Mouse (Mus musculus) right cerebral cortex, adult 18-20 months (tissue): ENCODE results near the gene Pcdh15.
A peak's percentile ranks its signal among the peaks of the same experiment; 100 is the strongest.

ENCODE experiments used
- DNase-seq: peaks from one replicate; pipeline ENCODE4 v3.0.0; 2022; ENCODE audit warnings: mixed read lengths

The Pcdh15 gene

GRCm38 (mm10) chr10:73098966-73099845, at the start of gene Pcdh15:
Pcdh15 (plus strand) TSS chr10:73099342.
- peak; percentile 52 for DNase-seq

- DNase-seq: no peak
Measured at GRCm38 (mm10) chr10:73052074-73052473, 47.1 kb upstream of the Pcdh15 start.

GRCm38 (mm10) chr10:73059726-73060230, 39.4 kb upstream of the Pcdh15 start:
- DNase-seq: no peak

- DNase-seq: no peak
Measured at GRCm38 (mm10) chr10:73086703-73087102, 12.4 kb upstream of the Pcdh15 start.

- DNase-seq: peak; percentile 81
Measured at GRCm38 (mm10) chr10:73096531-73097135, 2.5 kb upstream of the Pcdh15 start.

- peak; percentile 54 for DNase-seq
Measured at GRCm38 (mm10) chr10:73097176-73097575, 2.0 kb upstream of the Pcdh15 start.

GRCm38 (mm10) chr10:73097979-73098378, 1.2 kb upstream of the Pcdh15 start:
- peak; percentile 83 for DNase-seq

- peak; percentile 41 for DNase-seq
Measured at GRCm38 (mm10) chr10:73099846-73100241, 702 bp downstream of the Pcdh15 start.

- DNase-seq: peak; percentile 33
Measured at GRCm38 (mm10) chr10:73103383-73103994, 4.3 kb downstream of the Pcdh15 start.

GRCm38 (mm10) chr10:73105893-73106292, 6.8 kb downstream of the Pcdh15 start:
- no peak for DNase-seq

GRCm38 (mm10) chr10:73137985-73138384, 38.8 kb downstream of the Pcdh15 start:
- DNase-seq: no peak

- DNase-seq: no peak
Measured at GRCm38 (mm10) chr10:73147543-73147942, 48.4 kb downstream of the Pcdh15 start.

GRCm38 (mm10) chr10:73147978-73148377, 48.8 kb downstream of the Pcdh15 start:
- no peak for DNase-seq

GRCm38 (mm10) chr10:73154544-73154943, 55.4 kb downstream of the Pcdh15 start:
- DNase-seq: peak; percentile 51

- peak; percentile 13 for DNase-seq
Measured at GRCm38 (mm10) chr10:73161757-73162156, 62.6 kb downstream of the Pcdh15 start.

GRCm38 (mm10) chr10:73216001-73216400, 116.9 kb downstream of the Pcdh15 start:
- no peak for DNase-seq

- no peak for DNase-seq
Measured at GRCm38 (mm10) chr10:73242294-73242693, 143.2 kb downstream of the Pcdh15 start.

- no peak for DNase-seq
Measured at GRCm38 (mm10) chr10:73280438-73280837, 181.3 kb downstream of the Pcdh15 start.

- no peak for DNase-seq
Measured at GRCm38 (mm10) chr10:73296456-73296855, 197.3 kb downstream of the Pcdh15 start.

- no peak for DNase-seq
Measured at GRCm38 (mm10) chr10:73301951-73302350, 202.8 kb downstream of the Pcdh15 start.

- DNase-seq: no peak
Measured at GRCm38 (mm10) chr10:73306677-73307076, 207.5 kb downstream of the Pcdh15 start.

GRCm38 (mm10) chr10:73326861-73327260, 227.7 kb downstream of the Pcdh15 start:
- DNase-seq: no peak

GRCm38 (mm10) chr10:73333426-73333825, 234.3 kb downstream of the Pcdh15 start:
- DNase-seq: no peak
